In genomic region chr5:112393741-112394414, GRCm38 (mm10) we compare ENCODE assay signal across 8 mouse cellular contexts. TPM values are rescaled to one million over a fixed set of nuclear protein-coding genes. Genes with fewer than 3 reads are reported as not detected.
DNase-seq lines count a peak whose midpoint lies in the region; ATAC-seq and TF ChIP-seq lines count a peak whose summit lies in the region.

No protein-coding gene starts in this region.

- H3K27ac ChIP-seq in kidney, embryonic 16.5 days (ENCODE audit: low read length) = no peak overlapping the region
- H3K27ac ChIP-seq in kidney, adult 2 months (ENCODE audit: insufficient read depth, low read depth, low read length) = no peak overlapping the region
- H3K27ac ChIP-seq in embryonic facial prominence, embryonic 12.5 days = no peak overlapping the region
- H3K27ac ChIP-seq in hindbrain, postnatal 0 days = no peak overlapping the region
- no peak overlapping the region for H3K27ac ChIP-seq in neural tube, embryonic 12.5 days

- peak; percentile 40; the same call in 1 of the 2 replicates for ATAC-seq in kidney, embryonic 16.5 days (ENCODE audit: low FRiP score, low TSS enrichment)
- ATAC-seq in embryonic facial prominence, embryonic 12.5 days (ENCODE audit: insufficient number of reproducible peaks, insufficient read depth, low FRiP score, low TSS enrichment) = no peak; the same call in 1 of the 2 replicates
- 0 out of 2 replicates have a peak, but pooled peaks have one; percentile 0 for ATAC-seq in hindbrain, postnatal 0 days
- peak; percentile 41 for ATAC-seq in neural tube, embryonic 12.5 days (ENCODE audit: low FRiP score, low read depth)

- no peaks in the 10 kb centered on the region for H3K9me3 ChIP-seq in kidney, embryonic 16.5 days (ENCODE audit: low read length)
- H3K9me3 ChIP-seq in embryonic facial prominence, embryonic 12.5 days = no peaks in the 10 kb centered on the region
- H3K9me3 ChIP-seq in hindbrain, postnatal 0 days (ENCODE audit: low read length) = no peaks in the 10 kb centered on the region
- H3K9me3 ChIP-seq in neural tube, embryonic 12.5 days = no peaks in the 10 kb centered on the region

- no peaks in the 10 kb centered on the region for H3K36me3 ChIP-seq in kidney, embryonic 16.5 days (ENCODE audit: insufficient read depth, low read length)
- H3K36me3 ChIP-seq in kidney, adult 2 months (ENCODE audit: control insufficient read depth, insufficient read depth, low read length) = no peaks in the 10 kb centered on the region
- peaks cover 19% of the 10 kb centered on the region for H3K36me3 ChIP-seq in embryonic facial prominence, embryonic 12.5 days
- H3K36me3 ChIP-seq in hindbrain, postnatal 0 days (ENCODE audit: insufficient read depth, low read length) = 0 out of 2 replicates have a peak, but pooled peaks cover 5% of the 10 kb centered on the region
- H3K36me3 ChIP-seq in neural tube, embryonic 12.5 days = peaks cover 25% of the 10 kb centered on the region

- H3K4me1 ChIP-seq in kidney, embryonic 16.5 days (ENCODE audit: insufficient read depth, low read length) = peaks cover 8% of the 10 kb centered on the region
- H3K4me1 ChIP-seq in kidney, adult 2 months (ENCODE audit: control insufficient read depth, insufficient read depth, low read length) = no peaks in the 10 kb centered on the region
- peaks cover 20% of the 10 kb centered on the region for H3K4me1 ChIP-seq in embryonic facial prominence, embryonic 12.5 days
- peaks cover 18% of the 10 kb centered on the region; the same call in 1 of the 2 replicates for H3K4me1 ChIP-seq in hindbrain, postnatal 0 days (ENCODE audit: insufficient read depth, low read length)
- H3K4me1 ChIP-seq in neural tube, embryonic 12.5 days = peaks cover 24% of the 10 kb centered on the region

- WGBS in kidney, embryonic 16.5 days = 6% methylated on average over 17 of the region's 18 CpGs
- WGBS in kidney, adult 2 months = 11% methylated on average over 18 of the region's 18 CpGs
- 8% methylated on average over 18 of the region's 18 CpGs for WGBS in embryonic facial prominence, embryonic 12.5 days
- 9% methylated on average over 17 of the region's 18 CpGs for WGBS in hindbrain, postnatal 0 days
- WGBS in neural tube, embryonic 12.5 days = 14% methylated on average over 18 of the region's 18 CpGs

- H3K4me3 ChIP-seq in kidney, embryonic 16.5 days (ENCODE audit: low read length) = peak overlapping the region; percentile 64
- H3K4me3 ChIP-seq in kidney, adult 2 months (ENCODE audit: insufficient read depth, low read depth, low read length) = no peak overlapping the region; the same call in 1 of the 2 replicates
- H3K4me3 ChIP-seq in embryonic facial prominence, embryonic 12.5 days = peak overlapping the region; percentile 56
- peak overlapping the region; percentile 69 for H3K4me3 ChIP-seq in hindbrain, postnatal 0 days (ENCODE audit: low read length)
- peak overlapping the region; percentile 67 for H3K4me3 ChIP-seq in neural tube, embryonic 12.5 days

- DNase-seq in kidney, adult 2 months = no peak
- no peak for DNase-seq in hindbrain, postnatal 0 days (ENCODE audit: low spot score)
- DNase-seq in Muller cell, postnatal 12 days (ENCODE audit: inconsistent ontology term) = no peak
- DNase-seq in thymus, adult 18-20 months = no peak
- DNase-seq in urinary bladder, postnatal 36 days (ENCODE audit: low spot score in 2 of 2) = no peak

- no peak for TF ChIP-seq CTCF in kidney, adult 2 months (conservative IDR thresholded peaks at IDR 0.05; ENCODE audit: insufficient read depth, insufficient read length, low read depth, low read length)
- no peak for TF ChIP-seq CTCF in hindbrain, postnatal 0 days (IDR thresholded peaks at IDR 0.05; ENCODE audit: low read depth)

- no peak for TF ChIP-seq POLR2A in kidney, adult 2 months (IDR thresholded peaks at IDR 0.05; ENCODE audit: low read depth, low read length)

- H3K9ac ChIP-seq in kidney, embryonic 16.5 days (replicated peaks; ENCODE audit: low read length) = peak overlapping the region; percentile 72
- H3K9ac ChIP-seq in embryonic facial prominence, embryonic 12.5 days = peak overlapping the region; percentile 69
- H3K9ac ChIP-seq in hindbrain, postnatal 0 days (replicated peaks; ENCODE audit: low read length) = peak overlapping the region; percentile 80
- H3K9ac ChIP-seq in neural tube, embryonic 12.5 days = peak overlapping the region; percentile 72

- H3K27me3 ChIP-seq in kidney, embryonic 16.5 days (ENCODE audit: insufficient read depth, low read length) = peaks cover 15% of the 10 kb centered on the region
- H3K27me3 ChIP-seq in kidney, adult 2 months (replicated peaks; ENCODE audit: control insufficient read depth, insufficient read depth, low read length) = no peaks in the 10 kb centered on the region; the same call in 1 of the 2 replicates
- peaks cover 41% of the 10 kb centered on the region for H3K27me3 ChIP-seq in embryonic facial prominence, embryonic 12.5 days
- no peaks in the 10 kb centered on the region for H3K27me3 ChIP-seq in hindbrain, postnatal 0 days (ENCODE audit: insufficient read depth, low read length)
- H3K27me3 ChIP-seq in neural tube, embryonic 12.5 days (replicated peaks) = no peaks in the 10 kb centered on the region; the same call in 1 of the 2 replicates

- peak overlapping the region; percentile 81 for H3K4me2 ChIP-seq in kidney, embryonic 16.5 days (replicated peaks; ENCODE audit: low read depth, low read length)
- peak overlapping the region; percentile 87 for H3K4me2 ChIP-seq in embryonic facial prominence, embryonic 12.5 days (replicated peaks)
- H3K4me2 ChIP-seq in hindbrain, postnatal 0 days (ENCODE audit: low read depth, low read length) = peak overlapping the region; percentile 86
- H3K4me2 ChIP-seq in neural tube, embryonic 12.5 days (replicated peaks) = peak overlapping the region; percentile 91

RNA-seq across cellular contexts. Expression of gene Asphd2, which starts 0.8 kb away (rescaled TPM):
- 3.8 and 4.9 TPM in 2 replicates for polyA plus RNA-seq in kidney, embryonic 16.5 days (2015; fragmentation: Nextera tagmentation; extraction: Ambion mirVana)
- polyA plus RNA-seq in kidney, adult 2 months (2012; rRNA removed) = 0.20 and 0.45 TPM in 2 replicates
- 32.7 and 33.7 TPM in 2 replicates for polyA plus RNA-seq in embryonic facial prominence, embryonic 12.5 days (2016; fragmentation: Nextera tagmentation; extraction: Ambion mirVana)
- 143 and 164 TPM in 2 replicates for total RNA-seq in hindbrain, postnatal 0 days (2014; rRNA removed)
- 113 and 118 TPM in 2 replicates for polyA plus RNA-seq in hindbrain, postnatal 0 days (2015; fragmentation: Nextera tagmentation; extraction: Ambion mirVana)
- polyA plus RNA-seq in neural tube, embryonic 12.5 days (2016; fragmentation: Nextera tagmentation; extraction: Ambion mirVana) = 55.2 and 67.7 TPM in 2 replicates

RNA-seq across cellular contexts. Expression of gene Gm6583, which starts 38.0 kb away (rescaled TPM):
- polyA plus RNA-seq in kidney, embryonic 16.5 days (2015; fragmentation: Nextera tagmentation; extraction: Ambion mirVana) = 0.20 and 0.30 TPM in 2 replicates
- polyA plus RNA-seq in kidney, adult 2 months (2012; rRNA removed) = not detected in 2 replicates
- polyA plus RNA-seq in embryonic facial prominence, embryonic 12.5 days (2016; fragmentation: Nextera tagmentation; extraction: Ambion mirVana) = 0.41 and 0.67 TPM in 2 replicates
- total RNA-seq in hindbrain, postnatal 0 days (2014; rRNA removed) = not detected in 2 replicates
- 0.06 TPM in 1 of 2 replicates, not detected in the other for polyA plus RNA-seq in hindbrain, postnatal 0 days (2015; fragmentation: Nextera tagmentation; extraction: Ambion mirVana)
- polyA plus RNA-seq in neural tube, embryonic 12.5 days (2016; fragmentation: Nextera tagmentation; extraction: Ambion mirVana) = 0.20 and 0.28 TPM in 2 replicates

RNA-seq across cellular contexts. Expression of gene Hps4, which starts 51.0 kb away (rescaled TPM):
- 36.8 TPM in 2 replicates for polyA plus RNA-seq in kidney, embryonic 16.5 days (2015; fragmentation: Nextera tagmentation; extraction: Ambion mirVana)
- 43.5 and 54.3 TPM in 2 replicates for polyA plus RNA-seq in kidney, adult 2 months (2012; rRNA removed)
- 40.0 and 44.0 TPM in 2 replicates for polyA plus RNA-seq in embryonic facial prominence, embryonic 12.5 days (2016; fragmentation: Nextera tagmentation; extraction: Ambion mirVana)
- total RNA-seq in hindbrain, postnatal 0 days (2014; rRNA removed) = 43.9 and 45.6 TPM in 2 replicates
- polyA plus RNA-seq in hindbrain, postnatal 0 days (2015; fragmentation: Nextera tagmentation; extraction: Ambion mirVana) = 32.7 and 33.6 TPM in 2 replicates
- polyA plus RNA-seq in neural tube, embryonic 12.5 days (2016; fragmentation: Nextera tagmentation; extraction: Ambion mirVana) = 36.1 and 38.4 TPM in 2 replicates

RNA-seq across cellular contexts. Expression of gene Srrd, which starts 51.0 kb away (rescaled TPM):
- polyA plus RNA-seq in kidney, embryonic 16.5 days (2015; fragmentation: Nextera tagmentation; extraction: Ambion mirVana) = 44.8 and 47.0 TPM in 2 replicates
- 31.2 and 39.3 TPM in 2 replicates for polyA plus RNA-seq in kidney, adult 2 months (2012; rRNA removed)
- polyA plus RNA-seq in embryonic facial prominence, embryonic 12.5 days (2016; fragmentation: Nextera tagmentation; extraction: Ambion mirVana) = 54.2 and 57.1 TPM in 2 replicates
- 84.3 and 92.0 TPM in 2 replicates for total RNA-seq in hindbrain, postnatal 0 days (2014; rRNA removed)
- polyA plus RNA-seq in hindbrain, postnatal 0 days (2015; fragmentation: Nextera tagmentation; extraction: Ambion mirVana) = 49.1 and 56.0 TPM in 2 replicates
- polyA plus RNA-seq in neural tube, embryonic 12.5 days (2016; fragmentation: Nextera tagmentation; extraction: Ambion mirVana) = 59.5 and 60.2 TPM in 2 replicates

RNA-seq across cellular contexts. Expression of gene Gm6588, which starts 55.3 kb away (rescaled TPM):
- polyA plus RNA-seq in kidney, embryonic 16.5 days (2015; fragmentation: Nextera tagmentation; extraction: Ambion mirVana) = not detected in 2 replicates
- not detected in 2 replicates for polyA plus RNA-seq in kidney, adult 2 months (2012; rRNA removed)
- not detected in 2 replicates for polyA plus RNA-seq in embryonic facial prominence, embryonic 12.5 days (2016; fragmentation: Nextera tagmentation; extraction: Ambion mirVana)
- not detected in 2 replicates for total RNA-seq in hindbrain, postnatal 0 days (2014; rRNA removed)
- 0.25 and 0.58 TPM in 2 replicates for polyA plus RNA-seq in hindbrain, postnatal 0 days (2015; fragmentation: Nextera tagmentation; extraction: Ambion mirVana)
- 0.29 and 0.36 TPM in 2 replicates for polyA plus RNA-seq in neural tube, embryonic 12.5 days (2016; fragmentation: Nextera tagmentation; extraction: Ambion mirVana)
